Mouse (Mus musculus) heart, embryonic 11.5 days (tissue): ENCODE data around the gene Taf13. TPM values are rescaled to one million over a fixed set of nuclear protein-coding genes. Genes with fewer than 3 reads are reported as not detected.
"Not testable (repeated sequence)": the region's sequence is repeated elsewhere in the genome, so short reads cannot be mapped to it uniquely, and the experiment has no call there.

Source experiments
- ATAC-seq: fragments of 200-750 bp; cut with Nextera tagmentation; replicated peaks from 2 replicates; pipeline ENCODE4 v1.8.0; 2017; ENCODE audit warnings: moderate library complexity; ENCODE audit not compliant: insufficient number of reproducible peaks, low FRiP score, low TSS enrichment
- H3K27ac ChIP-seq: fragments of 300-500 bp; sonication (generic); 2 replicates; pipeline ENCODE4 v1.5.1; 2014; ENCODE audit warnings: mild to moderate bottlenecking, low read depth, low read length
- H3K27me3 ChIP-seq: fragments of 300-500 bp; sonication (generic); 2 replicates; pipeline ENCODE4 v1.6.1; 2014; ENCODE audit warnings: mild to moderate bottlenecking, low read length, mixed read lengths; ENCODE audit not compliant: control insufficient read depth, insufficient read depth
- H3K36me3 ChIP-seq: fragments of 300-500 bp; sonication (generic); 2 replicates; pipeline ENCODE4 v1.6.1; 2014; ENCODE audit warnings: mild to moderate bottlenecking, low read length, moderate library complexity, mixed read lengths; ENCODE audit not compliant: control insufficient read depth, insufficient read depth
- H3K4me1 ChIP-seq: fragments of 300-500 bp; sonication (generic); 2 replicates; pipeline ENCODE4 v1.6.1; 2014; ENCODE audit warnings: low read length; ENCODE audit not compliant: control insufficient read depth, insufficient read depth
- H3K4me2 ChIP-seq: fragments of 300-500 bp; sonication (generic); 2 replicates; pipeline ENCODE4 v1.6.1; 2014; ENCODE audit warnings: mild to moderate bottlenecking, moderate library complexity
- H3K4me3 ChIP-seq: fragments of 300-500 bp; sonication (generic); 2 replicates; pipeline ENCODE4 v1.5.1; 2014; ENCODE audit warnings: low read depth, low read length
- H3K9ac ChIP-seq: fragments of 300-500 bp; sonication (generic); 2 replicates; pipeline ENCODE4 v1.6.1; 2014; ENCODE audit warnings: mild to moderate bottlenecking, low read depth, low read length, moderate library complexity
- H3K9me3 ChIP-seq: fragments of 300-500 bp; sonication (generic); replicated peaks from 2 replicates; pipeline ENCODE4 v1.6.1; 2016; ENCODE audit warnings: low read length; ENCODE audit not compliant: control insufficient read depth
- WGBS: fragments of 180-500 bp; shearing (Covaris S2); extraction: QIAGEN DNeasy Blood & Tissue Kit; methylation state at CpG from one replicate; pipeline ENCODE4 v1.1.7; 2014; ENCODE audit not compliant: insufficient replicate concordance; 5-methylcytosine and 5-hydroxymethylcytosine counted together
- polyA plus RNA-seq: library from polyadenylated mRNA; unstranded; fragments of >200 nt; fragmentation: Nextera tagmentation; extraction: Ambion mirVana; gene quantifications from 2 replicates; pipeline ENCODE4 v1.2.1, GENCODE M21; 2014

Gene Taf13
- polyA plus RNA-seq, 1 experiment from 2014 or later, result 31.8 TPM

- 57% methylated on average over 15 of the region's 15 CpGs for WGBS
- no peak overlapping the region for H3K9ac ChIP-seq
- H3K4me3 ChIP-seq, result no peak overlapping the region
- H3K36me3 ChIP-seq, result no peaks in the 10 kb centered on the region
- H3K27me3 ChIP-seq, result 0 out of 2 replicates have a peak, but pooled peaks cover 2% of the 10 kb centered on the region
- ATAC-seq, result no peak
- H3K4me1 ChIP-seq, result peaks cover 8% of the 10 kb centered on the region
- no peak overlapping the region for H3K4me2 ChIP-seq
- no peak overlapping the region for H3K27ac ChIP-seq
- no peaks in the 10 kb centered on the region for H3K9me3 ChIP-seq
Observed at GRCm38 (mm10) chr3:108567990-108568877, 3.3 kb upstream of the Taf13 start.

GRCm38 (mm10) chr3:108569636-108570035 lies 1.9 kb upstream of the Taf13 start:
- not testable (repeated sequence) for H3K4me2 ChIP-seq, H3K4me3 ChIP-seq, H3K9me3 ChIP-seq, H3K27ac ChIP-seq, ATAC-seq, H3K9ac ChIP-seq, H3K4me1 ChIP-seq, H3K27me3 ChIP-seq, H3K36me3 ChIP-seq
- WGBS, result 60% methylated on average over 2 of the region's 3 CpGs

DNA sequence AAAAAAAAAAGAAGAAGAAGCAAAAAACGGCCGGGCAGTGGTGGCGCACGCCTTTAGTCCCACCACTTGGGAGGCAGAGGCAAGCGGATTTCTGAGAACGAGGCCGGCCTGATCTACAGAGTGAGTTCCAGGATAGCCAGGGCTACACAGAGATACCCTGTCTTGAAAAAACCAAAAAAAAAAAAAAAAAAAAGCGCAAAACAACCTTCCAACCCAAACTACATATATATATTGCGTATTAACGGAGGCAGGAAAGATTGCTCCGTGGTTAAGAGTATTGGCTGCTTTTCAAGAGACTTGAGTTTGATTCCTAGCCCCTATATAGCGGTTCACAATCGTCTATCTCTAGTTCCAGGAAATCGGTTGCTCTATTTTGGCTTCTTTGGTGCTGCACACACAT lies 685 bp upstream of the Taf13 start:
- Histone ChIP-seq H3K27ac (no peak overlapping the region), H3K36me3 (no peaks in the 10 kb centered on the region), H3K4me2 (peak overlapping the region; percentile 78), H3K4me1 (peaks cover 8% of the 10 kb centered on the region), H3K9ac (no peak overlapping the region), H3K4me3 (peak overlapping the region; percentile 78), H3K27me3 (0 out of 2 replicates have a peak, but pooled peaks cover 2% of the 10 kb centered on the region), H3K9me3 (no peaks in the 10 kb centered on the region)
- 87% methylated on average over 14 of the region's 14 CpGs for WGBS
- no peak for ATAC-seq

DNA sequence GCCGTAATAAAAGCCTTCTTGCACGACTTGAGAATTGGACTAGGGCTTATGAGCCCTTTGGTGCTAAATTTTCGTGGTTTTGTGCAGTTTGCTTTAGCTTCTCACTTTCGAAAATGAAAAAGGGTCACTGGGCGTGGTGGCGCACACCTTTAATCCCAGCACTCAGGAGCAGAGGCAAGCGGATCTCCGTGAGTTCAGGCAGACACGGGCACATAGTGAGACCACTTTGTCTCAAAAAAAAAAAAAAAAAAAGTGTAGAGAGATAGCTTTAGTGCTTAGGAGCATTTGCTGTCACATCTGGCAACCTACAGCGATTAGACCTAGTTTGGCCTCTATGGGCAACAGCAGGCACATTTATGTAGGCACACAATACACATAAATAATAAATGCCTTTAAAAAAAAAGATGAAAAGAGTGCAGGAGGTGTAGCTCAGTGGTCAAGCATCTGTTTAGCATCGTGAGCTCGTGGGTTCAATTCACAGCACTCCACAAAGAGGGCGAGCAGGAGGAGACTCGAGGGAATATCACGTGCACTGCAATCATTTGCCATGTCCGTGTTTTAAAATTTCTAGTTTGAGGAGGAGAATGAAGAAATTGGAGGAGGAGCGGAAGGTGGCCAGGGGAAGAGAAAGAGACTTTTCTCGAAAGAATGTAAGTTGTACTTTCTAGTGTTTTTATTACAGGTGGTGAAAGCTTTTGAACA lies 962 bp downstream of the Taf13 start:
- no peaks in the 10 kb centered on the region for H3K36me3 ChIP-seq
- H3K27me3 ChIP-seq, result 0 out of 2 replicates have a peak, but pooled peaks cover 2% of the 10 kb centered on the region
- no peaks in the 10 kb centered on the region for H3K9me3 ChIP-seq
- peak overlapping the region; percentile 78 for H3K4me2 ChIP-seq
- peak overlapping the region; percentile 78 for H3K4me3 ChIP-seq
- WGBS, result 50% methylated on average over 18 of the region's 18 CpGs
- H3K9ac ChIP-seq, result peak overlapping the region; percentile 87
- H3K27ac ChIP-seq, result no peak overlapping the region
- peaks cover 8% of the 10 kb centered on the region for H3K4me1 ChIP-seq
- ATAC-seq, result no peak

- no peak overlapping the region for H3K4me2 ChIP-seq
- 80% methylated on average over 5 of the region's 5 CpGs for WGBS
- H3K27ac ChIP-seq, result no peak overlapping the region
- H3K4me3 ChIP-seq, result no peak overlapping the region
- H3K27me3 ChIP-seq, result 0 out of 2 replicates have a peak, but pooled peaks cover 2% of the 10 kb centered on the region
- ATAC-seq, result no peak
- peaks cover 5% of the 10 kb centered on the region; the same call in 1 of the 2 replicates for H3K36me3 ChIP-seq
- no peaks in the 10 kb centered on the region for H3K9me3 ChIP-seq
- no peak overlapping the region for H3K9ac ChIP-seq
- peaks cover 8% of the 10 kb centered on the region for H3K4me1 ChIP-seq
Observed at GRCm38 (mm10) chr3:108574018-108574417, 2.5 kb downstream of the Taf13 start.

- Histone ChIP-seq H3K9ac (no peak overlapping the region), H3K4me3 (no peak overlapping the region), H3K27ac (no peak overlapping the region), H3K27me3 (no peaks in the 10 kb centered on the region), H3K36me3 (no peaks in the 10 kb centered on the region), H3K9me3 (no peaks in the 10 kb centered on the region), H3K4me1 (no peaks in the 10 kb centered on the region), H3K4me2 (no peak overlapping the region)
- WGBS, result 77% methylated on average over 4 of the region's 4 CpGs
- ATAC-seq, result no peak
Observed at GRCm38 (mm10) chr3:108584580-108584979, 13.1 kb downstream of the Taf13 start.

DNA sequence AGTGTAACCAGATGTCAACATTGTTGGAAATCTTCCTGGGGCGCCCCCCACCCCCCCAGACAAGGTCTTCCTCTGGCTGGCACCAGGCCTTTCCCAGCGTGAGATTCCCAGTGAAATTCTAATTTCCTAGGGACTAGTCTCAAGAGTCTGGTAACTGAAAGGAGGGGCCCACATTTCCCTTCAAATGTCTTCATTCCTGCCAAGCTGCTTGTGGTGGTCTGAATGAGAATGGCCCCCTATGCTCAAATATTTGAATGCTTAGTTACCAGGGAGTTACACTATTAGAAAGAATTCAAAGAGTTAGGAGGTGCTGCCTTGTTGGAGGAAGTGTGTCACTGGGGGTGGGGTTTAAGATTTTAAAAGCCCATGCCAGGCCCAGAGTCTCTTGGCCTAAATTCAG lies 16.9 kb downstream of the Taf13 start:
- WGBS, result 54% methylated on average over 2 of the region's 2 CpGs

GRCm38 (mm10) chr3:108590786-108591529 lies 19.5 kb downstream of the Taf13 start, which contains the start of gene Wdr47:
Gene Wdr47, plus strand, starts transcription at chr3:108591279.
- Histone ChIP-seq H3K9ac (peak within 1 kb of the TSS; percentile 81), H3K4me2 (peak within 1 kb of the TSS; percentile 96), H3K4me3 (peak within 1 kb of the TSS; percentile 96), H3K4me1 (no peaks in the 10 kb centered on the region), H3K27me3 (no peaks in the 10 kb centered on the region), H3K9me3 (no peaks in the 10 kb centered on the region), H3K36me3 (no peaks in the 10 kb centered on the region), H3K27ac (peak within 1 kb of the TSS; percentile 62)
- peak; percentile 100 for ATAC-seq
- 3% methylated on average over 43 of the region's 44 CpGs for WGBS

More for the DNA sequence above, 16.9 kb downstream of the Taf13 start:
- no peak for ATAC-seq
- no peaks in the 10 kb centered on the region for H3K27me3 ChIP-seq
- H3K4me3 ChIP-seq, result no peak overlapping the region
- H3K4me2 ChIP-seq, result no peak overlapping the region
- H3K36me3 ChIP-seq, result no peaks in the 10 kb centered on the region
- no peaks in the 10 kb centered on the region for H3K4me1 ChIP-seq
- no peak overlapping the region for H3K27ac ChIP-seq
- no peaks in the 10 kb centered on the region for H3K9me3 ChIP-seq
- H3K9ac ChIP-seq, result no peak overlapping the region
